Mouse (Mus musculus): ENCODE results near the gene Naip6.

DNA sequence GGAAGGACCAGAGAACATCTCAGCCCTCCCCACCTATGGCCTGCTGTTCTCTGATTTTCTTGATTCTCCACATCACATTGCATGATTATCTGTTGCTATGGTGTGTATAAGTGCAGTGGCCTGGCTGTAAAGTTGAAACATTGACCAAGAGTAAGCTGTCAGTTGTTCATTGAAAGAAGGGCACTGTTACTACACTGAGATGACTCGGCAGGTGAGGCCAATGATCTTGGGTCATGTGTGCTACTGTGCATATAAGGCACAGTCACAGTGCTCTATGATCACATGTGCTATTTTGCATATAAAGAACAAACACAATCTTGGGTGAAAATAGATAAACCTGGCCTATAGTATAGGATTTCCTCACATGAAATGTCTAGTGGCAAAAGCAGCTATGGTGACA, 32.9 kb downstream of the Naip6 start:
- TF ChIP-seq EP300 (optimal IDR thresholded peaks at IDR 0.05): no peak
- TF ChIP-seq CTCF (IDR thresholded peaks at IDR 0.05; ENCODE audit: low read depth): no peak
